Mouse (Mus musculus): ENCODE measurements around the gene Icmt. TPM values are rescaled to one million over a fixed set of nuclear protein-coding genes. Genes with fewer than 3 reads are reported as not detected.

Gene Icmt
- polyA plus RNA-seq, 1 experiment from 2014 or later: 22.6 TPM

Other genes with a start within 250 kb of the Icmt start
- 10.4 and 11.5 TPM in 2 replicates for gene Plekhg5, start 224.7 kb upstream of the Icmt start, polyA plus RNA-seq (2014; fragmentation: Nextera tagmentation; extraction: Ambion mirVana)
- gene Tnfrsf25, start 181.3 kb upstream of the Icmt start, polyA plus RNA-seq (2014; fragmentation: Nextera tagmentation; extraction: Ambion mirVana): 0.67 and 0.91 TPM in 2 replicates
- gene Espn, start 144.9 kb upstream of the Icmt start, polyA plus RNA-seq (2014; fragmentation: Nextera tagmentation; extraction: Ambion mirVana): 10.5 and 10.9 TPM in 2 replicates
- 0.29 and 0.55 TPM in 2 replicates for gene Hes2, start 138.4 kb upstream of the Icmt start, polyA plus RNA-seq (2014; fragmentation: Nextera tagmentation; extraction: Ambion mirVana)
- gene Acot7, start 119.1 kb upstream of the Icmt start, polyA plus RNA-seq (2014; fragmentation: Nextera tagmentation; extraction: Ambion mirVana): 71.4 and 72.4 TPM in 2 replicates
- gene Gpr153, start 23.0 kb upstream of the Icmt start, polyA plus RNA-seq (2014; fragmentation: Nextera tagmentation; extraction: Ambion mirVana): 14.2 and 19.1 TPM in 2 replicates
- gene Hes3, start 5.6 kb upstream of the Icmt start, polyA plus RNA-seq (2014; fragmentation: Nextera tagmentation; extraction: Ambion mirVana): 0.43 TPM in 1 of 2 replicates, not detected in the other
- gene Rnf207, start 21.8 kb downstream of the Icmt start, polyA plus RNA-seq (2014; fragmentation: Nextera tagmentation; extraction: Ambion mirVana): 1.00 and 1.1 TPM in 2 replicates
- gene Rpl22, start 28.5 kb downstream of the Icmt start, polyA plus RNA-seq (2014; fragmentation: Nextera tagmentation; extraction: Ambion mirVana): 483 and 497 TPM in 2 replicates
- 0.39 and 0.81 TPM in 2 replicates for gene Chd5, start 41.4 kb downstream of the Icmt start, polyA plus RNA-seq (2014; fragmentation: Nextera tagmentation; extraction: Ambion mirVana)
- gene Nphp4, start 179.5 kb downstream of the Icmt start, polyA plus RNA-seq (2014; fragmentation: Nextera tagmentation; extraction: Ambion mirVana): 2.5 and 4.0 TPM in 2 replicates
- 3.9 and 4.1 TPM in 2 replicates for gene Kcnab2, start 180.6 kb downstream of the Icmt start, polyA plus RNA-seq (2014; fragmentation: Nextera tagmentation; extraction: Ambion mirVana)

Data from stomach, embryonic 14.5 days (tissue).